Mouse (Mus musculus) intestine, postnatal 0 days (tissue): Measurements from ENCODE around the gene Rad23a. TPM values are rescaled to one million over a fixed set of nuclear protein-coding genes. Genes with fewer than 3 reads are reported as not detected.

Experiments
- ATAC-seq: fragments of 200-750 bp; cut with Nextera tagmentation; 2 replicates; pipeline ENCODE4 v1.8.0; 2017; ENCODE audit warnings: mild to moderate bottlenecking, moderate TSS enrichment, moderate library complexity
- H3K27ac ChIP-seq: fragments of 300-500 bp; sonication (generic); 2 replicates; pipeline ENCODE4 v1.5.1; 2014; ENCODE audit warnings: mild to moderate bottlenecking, low read depth, low read length, moderate library complexity
- H3K27me3 ChIP-seq: fragments of 300-500 bp; sonication (generic); replicated peaks from 2 replicates; pipeline ENCODE4 v1.6.1; 2014; ENCODE audit warnings: low read length, mixed read lengths; ENCODE audit not compliant: control insufficient read depth, insufficient read depth
- H3K36me3 ChIP-seq: fragments of 300-500 bp; sonication (generic); 2 replicates; pipeline ENCODE4 v1.6.1; 2014; ENCODE audit warnings: mild to moderate bottlenecking, moderate library complexity; ENCODE audit not compliant: control insufficient read depth, insufficient read depth
- H3K4me1 ChIP-seq: fragments of 300-500 bp; sonication (generic); replicated peaks from 2 replicates; pipeline ENCODE4 v1.6.1; 2014; ENCODE audit warnings: antibody characterized with exemption, low read length, mixed read lengths; ENCODE audit not compliant: control insufficient read depth, insufficient read depth
- H3K4me2 ChIP-seq: fragments of 300-500 bp; sonication (generic); replicated peaks from 2 replicates; pipeline ENCODE4 v1.6.1; 2014; ENCODE audit warnings: low read depth, mild to moderate bottlenecking, moderate library complexity
- H3K4me3 ChIP-seq: fragments of 300-500 bp; sonication (generic); 2 replicates; pipeline ENCODE4 v1.5.1; 2014; ENCODE audit warnings: low read depth, low read length
- H3K9ac ChIP-seq: fragments of 300-500 bp; sonication (generic); 2 replicates; pipeline ENCODE4 v1.6.1; 2014; ENCODE audit warnings: mild to moderate bottlenecking, low read depth, low read length
- H3K9me3 ChIP-seq: fragments of 300-500 bp; sonication (generic); 2 replicates; pipeline ENCODE4 v1.6.1; 2016; ENCODE audit warnings: mixed run types; ENCODE audit not compliant: control insufficient read depth
- CTCF ChIP-seq: sonication (generic); IDR thresholded peaks from 2 replicates; pipeline ENCODE4 v1.5.1; 2016; ENCODE audit warnings: low read depth, mild to moderate bottlenecking, control low read depth, antibody characterized with exemption, moderate library complexity
- WGBS: fragments of 180-500 bp; shearing (Covaris S2); extraction: QIAGEN DNeasy Blood & Tissue Kit; methylation state at CpG from one replicate; pipeline ENCODE4 v1.1.7; 2014; 5-methylcytosine and 5-hydroxymethylcytosine counted together
- polyA plus RNA-seq: library from polyadenylated mRNA; unstranded; fragments of >200 nt; fragmentation: Nextera tagmentation; extraction: Ambion mirVana; gene quantifications from 2 replicates; pipeline ENCODE4 v1.2.1, GENCODE M21; 2015

The Rad23a gene
- polyA plus RNA-seq, result 67.8 and 74.2 TPM in 2 replicates

DNA sequence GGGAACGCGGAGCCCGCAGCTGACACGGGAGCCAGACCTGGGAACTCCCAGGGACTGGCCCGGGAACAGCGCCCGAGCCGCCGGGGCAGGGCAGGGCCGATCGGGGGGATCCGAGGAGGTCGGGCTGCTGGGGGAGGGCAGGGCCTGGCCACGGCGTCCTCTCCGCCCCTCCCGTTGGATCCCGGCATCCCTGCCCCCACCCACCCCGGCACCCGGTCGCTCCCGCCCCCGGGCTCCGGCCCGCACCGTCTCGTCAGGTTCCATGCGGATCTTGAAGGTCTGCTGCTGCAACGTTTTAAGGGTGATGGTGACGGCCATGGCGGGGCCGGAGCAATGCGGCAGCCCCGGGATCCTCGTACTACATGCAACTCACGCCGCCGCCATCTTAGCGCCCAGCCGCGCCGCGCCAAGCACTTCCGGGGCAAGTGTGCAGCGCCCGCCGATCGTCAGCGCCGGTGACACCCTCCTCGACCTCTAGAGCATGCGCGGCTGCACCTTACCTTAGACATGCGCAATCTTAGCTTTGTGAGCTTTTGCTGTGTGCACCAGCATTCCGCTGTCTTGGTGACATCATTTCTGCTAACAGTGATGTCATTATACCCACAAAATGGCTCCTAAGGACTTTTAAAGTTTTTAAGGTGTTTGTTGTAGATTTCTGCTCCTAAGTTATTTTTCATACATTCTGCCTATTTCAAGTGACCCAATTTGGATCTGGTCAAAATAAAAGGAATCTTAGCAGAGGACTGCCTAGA is at the start of gene Rad23a:
Rad23a (minus strand) TSS at position 418 of the 752 bp plus-strand sequence.
- Histone ChIP-seq H3K36me3 (peaks cover 72% of the 10 kb centered on the region), H3K4me1 (peaks cover 3% of the 10 kb centered on the region; the same call in 1 of the 2 replicates), H3K4me3 (peak within 1 kb of the TSS; percentile 77), H3K9ac (peak within 1 kb of the TSS; percentile 73), H3K9me3 (no peaks in the 10 kb centered on the region), H3K4me2 (peak within 1 kb of the TSS; percentile 78), H3K27ac (peak within 1 kb of the TSS; percentile 80), H3K27me3 (no peaks in the 10 kb centered on the region)
- whole genome bisulfite sequencing, result 0% methylated on average over 55 of the region's 55 CpGs
- ATAC-seq, result peak; percentile 94
- TF ChIP-seq CTCF, result no peak

DNA sequence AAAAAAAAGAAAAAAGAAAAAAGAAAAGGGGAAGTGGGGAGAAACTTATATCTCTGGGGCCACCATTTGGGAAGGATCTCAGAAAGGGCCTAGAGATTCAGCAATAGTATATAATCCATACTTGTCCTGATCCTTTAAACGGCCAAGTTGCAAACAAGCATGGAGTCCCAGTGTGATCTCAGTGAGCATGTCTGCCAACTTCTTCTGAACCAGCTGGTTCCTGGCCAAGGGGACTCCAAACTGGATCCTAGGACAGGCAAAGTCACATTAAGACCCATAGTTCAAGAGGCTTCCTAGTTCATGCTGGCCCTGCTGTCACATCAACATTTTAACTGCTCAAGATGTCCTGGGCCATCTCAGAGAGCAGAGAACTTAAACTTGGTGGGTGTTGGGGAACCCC is 48.7 kb upstream of the Rad23a start:
- WGBS, result 91% methylated on average over 1 of the region's 1 CpGs
- Histone ChIP-seq H3K4me3 (no peak overlapping the region), H3K4me1 (0 out of 2 replicates have a peak, but pooled peaks cover 3% of the 10 kb centered on the region), H3K36me3 (peaks cover 23% of the 10 kb centered on the region), H3K4me2 (no peak overlapping the region), H3K27ac (no peak overlapping the region), H3K9ac (no peak overlapping the region), H3K9me3 (no peaks in the 10 kb centered on the region), H3K27me3 (no peaks in the 10 kb centered on the region)
- ATAC-seq, result no peak
- no peak for TF ChIP-seq CTCF

DNA sequence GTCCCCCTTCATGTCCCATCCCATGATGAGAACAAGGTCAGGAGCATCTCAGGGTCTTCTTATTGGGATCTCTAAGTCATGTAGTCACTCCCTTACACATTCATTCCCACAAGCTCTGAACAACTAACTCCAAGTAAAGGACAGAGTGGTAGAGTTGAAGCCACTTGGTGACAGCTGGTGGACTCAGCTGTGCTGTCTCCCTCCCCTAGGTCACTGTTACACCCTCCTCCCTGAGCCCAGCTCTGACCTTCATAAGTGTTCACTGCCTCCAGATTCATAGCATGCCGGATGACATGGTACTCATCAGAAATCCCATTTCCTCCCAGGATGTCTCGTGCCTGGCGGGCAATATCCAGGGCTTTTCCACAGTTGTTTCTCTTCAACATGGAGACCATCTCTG is 47.8 kb upstream of the Rad23a start:
- H3K4me3 ChIP-seq, result no peak overlapping the region
- no peaks in the 10 kb centered on the region for H3K9me3 ChIP-seq
- H3K36me3 ChIP-seq, result peaks cover 23% of the 10 kb centered on the region
- H3K4me2 ChIP-seq, result no peak overlapping the region
- ATAC-seq, result no peak
- no peak overlapping the region for H3K9ac ChIP-seq
- H3K4me1 ChIP-seq, result 0 out of 2 replicates have a peak, but pooled peaks cover 3% of the 10 kb centered on the region
- WGBS, result 95% methylated on average over 3 of the region's 3 CpGs
- TF ChIP-seq CTCF, result no peak
- H3K27ac ChIP-seq, result no peak overlapping the region
- H3K27me3 ChIP-seq, result no peaks in the 10 kb centered on the region

DNA sequence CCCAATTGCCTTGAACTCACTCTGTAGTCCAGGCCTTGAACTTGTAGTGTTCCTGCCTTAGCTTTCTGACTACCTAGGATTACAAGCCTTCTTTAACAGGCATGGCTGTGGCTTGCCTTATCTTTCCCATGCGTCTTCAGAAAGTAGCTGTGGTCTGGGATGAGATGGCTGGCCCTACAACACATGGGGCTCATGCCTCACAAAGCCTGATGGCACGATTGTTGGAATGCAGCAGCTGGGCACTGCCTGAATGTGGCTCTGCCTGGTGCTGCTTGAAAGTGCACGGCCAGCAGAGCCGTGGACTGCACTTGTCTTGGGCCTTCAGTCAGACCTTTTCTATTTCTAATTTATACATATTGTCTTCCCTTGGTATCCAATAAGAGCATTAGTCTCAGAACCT is 44.3 kb upstream of the Rad23a start:
- no peak overlapping the region for H3K9ac ChIP-seq
- WGBS, result 81% methylated on average over 4 of the region's 4 CpGs
- no peaks in the 10 kb centered on the region for H3K27me3 ChIP-seq
- no peaks in the 10 kb centered on the region for H3K4me1 ChIP-seq
- ATAC-seq, result no peak
- H3K36me3 ChIP-seq, result peaks cover 20% of the 10 kb centered on the region
- no peak overlapping the region for H3K4me3 ChIP-seq
- no peak overlapping the region for H3K4me2 ChIP-seq
- H3K9me3 ChIP-seq, result no peaks in the 10 kb centered on the region
- no peak for TF ChIP-seq CTCF
- no peak overlapping the region for H3K27ac ChIP-seq

DNA sequence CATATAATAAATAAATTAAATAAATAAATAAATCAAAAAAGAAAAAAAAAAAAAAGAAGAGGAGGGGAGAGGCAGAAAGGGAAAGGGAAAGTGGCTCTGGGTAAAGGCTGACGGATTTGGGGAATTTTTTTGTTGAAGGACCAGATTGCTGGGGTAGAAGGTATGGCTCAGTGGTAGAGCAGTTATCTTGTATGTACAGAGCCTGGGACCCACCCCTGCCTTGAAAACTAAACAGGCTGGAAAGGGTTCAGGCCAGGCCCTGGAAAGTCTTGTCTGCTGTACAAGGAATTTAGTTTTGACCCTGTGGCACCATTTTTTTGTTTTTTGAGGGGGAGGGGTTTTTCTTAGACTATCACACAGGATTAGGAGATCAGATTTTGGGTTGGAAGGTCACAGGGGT is 38.5 kb upstream of the Rad23a start:
- 84% methylated on average over 1 of the region's 1 CpGs for WGBS
- Histone ChIP-seq H3K9ac (no peak overlapping the region), H3K36me3 (no peaks in the 10 kb centered on the region), H3K4me3 (no peak overlapping the region), H3K4me1 (no peaks in the 10 kb centered on the region), H3K9me3 (no peaks in the 10 kb centered on the region), H3K4me2 (no peak overlapping the region), H3K27me3 (no peaks in the 10 kb centered on the region), H3K27ac (no peak overlapping the region)
- ATAC-seq, result no peak
- TF ChIP-seq CTCF, result no peak

DNA sequence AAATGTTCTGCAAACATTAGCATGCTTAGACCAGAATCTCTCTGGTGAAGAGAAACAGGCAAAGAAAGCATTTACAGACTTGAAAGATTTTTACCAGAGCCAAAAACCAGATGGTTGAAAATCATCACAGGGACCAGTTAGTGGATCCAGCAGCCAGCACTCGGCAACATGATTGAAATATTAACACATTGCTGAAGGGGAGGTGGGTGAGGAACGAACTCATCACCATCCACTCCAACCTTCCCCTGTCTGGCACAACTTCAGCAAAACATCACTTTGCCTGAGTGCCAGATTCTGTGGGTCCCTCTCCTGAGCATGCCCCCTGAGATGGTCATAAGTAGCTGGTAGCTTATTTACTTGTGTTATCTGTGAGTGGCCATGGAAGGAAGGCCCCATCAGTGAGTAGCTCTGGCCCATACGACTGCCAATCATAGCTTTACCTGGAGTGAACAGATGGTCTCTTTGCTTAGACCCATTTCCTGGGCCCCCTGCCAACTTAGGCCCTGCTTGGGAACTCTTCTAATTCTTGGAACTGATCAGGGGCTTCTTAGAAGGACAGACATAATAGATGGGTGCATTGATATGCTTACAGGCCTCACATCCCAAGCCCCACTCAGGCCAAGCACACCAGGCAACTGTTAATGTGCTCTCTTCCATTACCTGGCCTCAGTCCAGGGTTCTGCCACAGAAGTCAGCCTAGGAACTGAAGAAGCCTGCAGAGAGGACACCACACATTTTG is 37.0 kb upstream of the Rad23a start:
- 83% methylated on average over 3 of the region's 3 CpGs for WGBS
- no peak for ATAC-seq
- no peak for TF ChIP-seq CTCF
- Histone ChIP-seq H3K9me3 (no peaks in the 10 kb centered on the region), H3K4me1 (peaks cover 3% of the 10 kb centered on the region; the same call in 1 of the 2 replicates), H3K4me2 (no peak overlapping the region), H3K36me3 (no peaks in the 10 kb centered on the region), H3K27me3 (no peaks in the 10 kb centered on the region), H3K4me3 (no peak overlapping the region), H3K27ac (no peak overlapping the region), H3K9ac (no peak overlapping the region)
